Mouse (Mus musculus) erythroblast, embryonic 14.5 days (primary cell): ENCODE results near the gene Taar8a. TPM values are rescaled to one million over a fixed set of nuclear protein-coding genes. Genes with fewer than 3 reads are reported as not detected.

Source experiments
- H3K27me3 ChIP-seq: 2 replicates; pipeline ENCODE4 v1.6.1; 2012; ENCODE audit warnings: inconsistent platforms; ENCODE audit not compliant: control insufficient read depth
- H3K36me3 ChIP-seq: 2 replicates; pipeline ENCODE4 v1.6.1; 2012; ENCODE audit warnings: mild to moderate bottlenecking, inconsistent platforms; ENCODE audit not compliant: control insufficient read depth
- H3K4me1 ChIP-seq: 2 replicates; pipeline ENCODE4 v1.6.1; 2012; ENCODE audit warnings: inconsistent platforms; ENCODE audit not compliant: control insufficient read depth
- H3K4me3 ChIP-seq: replicated peaks from 2 replicates; pipeline ENCODE3; 2012; ENCODE audit warnings: moderate library complexity, mild to moderate bottlenecking, inconsistent platforms
- H3K9me3 ChIP-seq: 2 replicates; pipeline ENCODE4 v1.6.1; 2012; ENCODE audit warnings: low read length, inconsistent platforms, mixed read lengths; ENCODE audit not compliant: control insufficient read depth
- GATA1 ChIP-seq: IDR thresholded peaks from 2 replicates; pipeline ENCODE4 v1.6.1; 2012; ENCODE audit warnings: low read length, inconsistent platforms, mixed read lengths
- TAL1 ChIP-seq: IDR thresholded peaks from 3 replicates; pipeline ENCODE4 v1.6.1; 2012; ENCODE audit warnings: low read length, inconsistent platforms, mixed read lengths
- polyA plus RNA-seq: library from polyadenylated mRNA; stranded (reverse); fragments of >175 nt; gene quantifications from 2 replicates; pipeline ENCODE4 v1.2.3, GENCODE M21; 2012

The Taar8a gene
- polyA plus RNA-seq, 1 experiment: not detected

GRCm38 (mm10) chr10:24111116-24111778 is 34.9 kb downstream of the Taar8a start:
- Histone ChIP-seq H3K27me3 (no peaks in the 10 kb centered on the region), H3K9me3 (no peaks in the 10 kb centered on the region; the same call in 1 of the 2 replicates), H3K36me3 (no peaks in the 10 kb centered on the region), H3K4me3 (no peak overlapping the region), H3K4me1 (no peaks in the 10 kb centered on the region)
- no peak for TF ChIP-seq GATA1
- no peak for TF ChIP-seq TAL1

Other genes with a start within 250 kb of the Taar8a start
- gene Vnn3, start 225.0 kb upstream of the Taar8a start, polyA plus RNA-seq: not detected in 2 replicates
- gene Vnn1, start 181.8 kb upstream of the Taar8a start, polyA plus RNA-seq: not detected in 2 replicates
- gene Taar1, start 156.1 kb upstream of the Taar8a start, polyA plus RNA-seq: not detected in 2 replicates
- not detected in 2 replicates for gene Taar2, start 137.9 kb upstream of the Taar8a start, polyA plus RNA-seq
- gene Taar3, start 126.9 kb upstream of the Taar8a start, polyA plus RNA-seq: not detected in 2 replicates
- gene Taar4, start 116.0 kb upstream of the Taar8a start, polyA plus RNA-seq: not detected in 2 replicates
- 0.03 TPM in 1 of 2 replicates, not detected in the other for gene Taar5, start 105.8 kb upstream of the Taar8a start, polyA plus RNA-seq
- not detected in 2 replicates for gene Taar6, start 90.9 kb upstream of the Taar8a start, polyA plus RNA-seq
- gene Taar7a, start 83.0 kb upstream of the Taar8a start, polyA plus RNA-seq: not detected in 2 replicates
- not detected in 2 replicates for gene Taar7b, start 76.6 kb upstream of the Taar8a start, polyA plus RNA-seq
- not detected in 2 replicates for gene Taar7d, start 49.3 kb upstream of the Taar8a start, polyA plus RNA-seq
- not detected in 2 replicates for gene Taar7e, start 38.9 kb upstream of the Taar8a start, polyA plus RNA-seq
- not detected in 2 replicates for gene Taar7f, start 27.0 kb upstream of the Taar8a start, polyA plus RNA-seq
- gene Taar8b, start 15.8 kb downstream of the Taar8a start, polyA plus RNA-seq: not detected in 2 replicates
- not detected in 2 replicates for gene Taar8c, start 25.4 kb downstream of the Taar8a start, polyA plus RNA-seq
- not detected in 2 replicates for gene Taar9, start 33.0 kb downstream of the Taar8a start, polyA plus RNA-seq
- gene Stx7, start 72.8 kb downstream of the Taar8a start, polyA plus RNA-seq: 2.2 and 2.7 TPM in 2 replicates
- gene Moxd1, start 147.0 kb downstream of the Taar8a start, polyA plus RNA-seq: not detected in 2 replicates